In genomic region chr14:13505355-13505754, GRCm38 (mm10) we compare ENCODE assay signal across 14 mouse cellular contexts.
DNase-seq lines count a peak whose midpoint lies in the region; TF ChIP-seq lines count a peak whose summit lies in the region.
"Had no signal": no experiment of that assay in that cellular context is flagged by ENCODE, and none has a peak within 500 bp of the region (broad histone marks: within the 10 kb centered on the region; RNA-seq: fewer than 3 reads in every experiment).

No protein-coding gene starts in this region.

- DNase-seq in kidney, postnatal 10 days = peak; percentile 7
- DNase-seq in kidney, postnatal 25 days = no peak
- DNase-seq in ES-CJ7 (ENCODE audit: low read depth, low spot score) = peak; percentile 30
- peak; percentile 49 for DNase-seq in ZHBTc4 (ENCODE audit: low read depth, low spot score)
- DNase-seq in limb, embryonic 10.5 days (ENCODE audit: low spot score) = peak; percentile 43
- DNase-seq in left cerebral cortex, adult 11 months (ENCODE audit: low spot score) = no peak
- no peak for DNase-seq in thymus, adult 2 months
- DNase-seq: cerebellum, adult 11-12 months; heart, adult 11 months; lung, adult 2 months had no signal

- WGBS in limb, embryonic 10.5 days = 57% methylated on average over 5 of the region's 5 CpGs
- 60% methylated on average over 5 of the region's 5 CpGs for WGBS in thymus, adult 2 months

- no peaks in the 10 kb centered on the region for H3K36me3 ChIP-seq in limb, embryonic 10.5 days
- H3K36me3 ChIP-seq in thymus, adult 2 months (ENCODE audit: control insufficient read depth, insufficient read depth, low read length) = no peaks in the 10 kb centered on the region
- H3K36me3 ChIP-seq: forebrain, embryonic 10.5 days; kidney, embryonic 15.5 days; limb, embryonic 13.5 days had no signal

- no peak overlapping the region for H3K4me3 ChIP-seq in limb, embryonic 10.5 days
- no peak overlapping the region for H3K4me3 ChIP-seq in thymus, adult 2 months (ENCODE audit: control insufficient read depth, insufficient read depth, low read length)
- H3K4me3 ChIP-seq: forebrain, embryonic 10.5 days; kidney, embryonic 15.5 days; limb, embryonic 13.5 days; megakaryocyte, embryonic 14.5 days had no signal

- TF ChIP-seq POLR2A in thymus, adult 2 months (IDR thresholded peaks at IDR 0.05; ENCODE audit: control insufficient read depth, extremely low read depth, insufficient read depth, low read length, poor library complexity) = no peak

- H3K9me3 ChIP-seq in limb, embryonic 10.5 days (replicated peaks) = no peaks in the 10 kb centered on the region
- H3K9me3 ChIP-seq: forebrain, embryonic 10.5 days; kidney, embryonic 15.5 days; limb, embryonic 13.5 days had no signal

- H3K27ac ChIP-seq in limb, embryonic 10.5 days = no peak overlapping the region
- no peak overlapping the region for H3K27ac ChIP-seq in thymus, adult 2 months (ENCODE audit: control insufficient read depth, insufficient read depth, low read length)
- H3K27ac ChIP-seq: forebrain, embryonic 10.5 days; kidney, embryonic 15.5 days; limb, embryonic 13.5 days had no signal

- no peak for TF ChIP-seq CTCF in thymus, adult 2 months (IDR thresholded peaks at IDR 0.05; ENCODE audit: borderline replicate concordance, control insufficient read depth, extremely low read depth, insufficient read depth, low read length, poor library complexity)

- no peaks in the 10 kb centered on the region for H3K27me3 ChIP-seq in limb, embryonic 10.5 days (ENCODE audit: low read depth, poor library complexity, severe bottlenecking)
- no peaks in the 10 kb centered on the region for H3K27me3 ChIP-seq in thymus, adult 2 months (ENCODE audit: control insufficient read depth, insufficient read depth, low read length)
- H3K27me3 ChIP-seq: kidney, embryonic 15.5 days; limb, embryonic 13.5 days; megakaryocyte, embryonic 14.5 days had no signal

- no peaks in the 10 kb centered on the region for H3K4me1 ChIP-seq in limb, embryonic 10.5 days
- no peaks in the 10 kb centered on the region for H3K4me1 ChIP-seq in thymus, adult 2 months (replicated peaks; ENCODE audit: control insufficient read depth, insufficient read depth, low read length)
- H3K4me1 ChIP-seq: forebrain, embryonic 10.5 days; kidney, embryonic 15.5 days; limb, embryonic 13.5 days; megakaryocyte, embryonic 14.5 days had no signal

Comparison
In these comparisons a context has a peak if more than half of its experiments do, and no peak if none do; other contexts are left out.
1. DNase-seq: peak in kidney, postnatal 10 days (single experiment), ES-CJ7 (single experiment), ZHBTc4 (single experiment) and limb, embryonic 10.5 days (single experiment); none in kidney, postnatal 25 days (0 of 2), left cerebral cortex, adult 11 months (single experiment) and thymus, adult 2 months (single experiment).